Mouse (Mus musculus): Measurements from ENCODE around the gene Cyb561d2. TPM values are rescaled to one million over a fixed set of nuclear protein-coding genes. Genes with fewer than 3 reads are reported as not detected.

Cyb561d2 gene
- polyA plus RNA-seq, 1 experiment from 2014 or later: 28.7 TPM

GRCm38 (mm10) chr9:107510384-107511100 lies 31.5 kb downstream of the Cyb561d2 start:
- 78% methylated on average over 14 of the region's 14 CpGs for WGBS
- H3K27ac ChIP-seq (ENCODE audit: low read depth, low read length): no peak overlapping the region
- no peak for ATAC-seq (ENCODE audit: low FRiP score, low TSS enrichment)
- H3K4me3 ChIP-seq (ENCODE audit: low read length): no peak overlapping the region
- peaks cover 15% of the 10 kb centered on the region for H3K4me1 ChIP-seq (ENCODE audit: control insufficient read depth, insufficient read depth, low read length)
- H3K27me3 ChIP-seq (ENCODE audit: control insufficient read depth, insufficient read depth, low read length): peaks cover 9% of the 10 kb centered on the region; the same call in 1 of the 2 replicates
- no peaks in the 10 kb centered on the region for H3K9me3 ChIP-seq (ENCODE audit: control insufficient read depth, low read length)
- no peaks in the 10 kb centered on the region for H3K36me3 ChIP-seq (ENCODE audit: control insufficient read depth, insufficient read depth, low read length)
- no peak overlapping the region for H3K9ac ChIP-seq (ENCODE audit: low read depth, low read length)
- H3K4me2 ChIP-seq (replicated peaks; ENCODE audit: low read depth, low read length): no peak overlapping the region

DNA sequence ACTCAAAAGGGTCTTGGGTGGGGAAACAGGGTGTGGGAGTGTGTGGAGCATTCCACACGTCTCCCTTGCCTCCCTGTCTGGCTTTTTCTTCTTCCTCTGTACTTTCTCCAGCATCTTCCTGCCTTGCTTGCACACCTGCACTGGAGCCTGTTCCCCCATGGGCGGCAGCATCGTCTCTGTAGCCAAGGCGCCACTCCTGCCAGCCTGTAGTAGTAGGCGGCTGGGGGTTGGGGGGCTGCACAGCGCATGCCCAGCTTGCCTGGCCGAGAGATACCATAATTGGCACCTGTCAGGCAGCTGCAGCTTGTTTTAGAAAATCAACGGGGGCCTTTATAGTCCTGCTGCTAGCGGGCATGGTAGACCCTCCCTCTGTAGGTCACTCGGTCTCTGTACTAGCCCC lies 33.7 kb downstream of the Cyb561d2 start:
- H3K4me2 ChIP-seq (replicated peaks; ENCODE audit: low read depth, low read length): no peak overlapping the region
- ATAC-seq (ENCODE audit: low FRiP score, low TSS enrichment): no peak
- 51% methylated on average over 10 of the region's 10 CpGs for WGBS
- no peak overlapping the region for H3K9ac ChIP-seq (ENCODE audit: low read depth, low read length)
- H3K4me1 ChIP-seq (ENCODE audit: control insufficient read depth, insufficient read depth, low read length): peaks cover 15% of the 10 kb centered on the region
- H3K36me3 ChIP-seq (ENCODE audit: control insufficient read depth, insufficient read depth, low read length): no peaks in the 10 kb centered on the region
- no peaks in the 10 kb centered on the region for H3K9me3 ChIP-seq (ENCODE audit: control insufficient read depth, low read length)
- no peak overlapping the region for H3K4me3 ChIP-seq (ENCODE audit: low read length)
- no peak overlapping the region for H3K27ac ChIP-seq (ENCODE audit: low read depth, low read length)
- peaks cover 2% of the 10 kb centered on the region; the same call in 1 of the 2 replicates for H3K27me3 ChIP-seq (ENCODE audit: control insufficient read depth, insufficient read depth, low read length)

DNA sequence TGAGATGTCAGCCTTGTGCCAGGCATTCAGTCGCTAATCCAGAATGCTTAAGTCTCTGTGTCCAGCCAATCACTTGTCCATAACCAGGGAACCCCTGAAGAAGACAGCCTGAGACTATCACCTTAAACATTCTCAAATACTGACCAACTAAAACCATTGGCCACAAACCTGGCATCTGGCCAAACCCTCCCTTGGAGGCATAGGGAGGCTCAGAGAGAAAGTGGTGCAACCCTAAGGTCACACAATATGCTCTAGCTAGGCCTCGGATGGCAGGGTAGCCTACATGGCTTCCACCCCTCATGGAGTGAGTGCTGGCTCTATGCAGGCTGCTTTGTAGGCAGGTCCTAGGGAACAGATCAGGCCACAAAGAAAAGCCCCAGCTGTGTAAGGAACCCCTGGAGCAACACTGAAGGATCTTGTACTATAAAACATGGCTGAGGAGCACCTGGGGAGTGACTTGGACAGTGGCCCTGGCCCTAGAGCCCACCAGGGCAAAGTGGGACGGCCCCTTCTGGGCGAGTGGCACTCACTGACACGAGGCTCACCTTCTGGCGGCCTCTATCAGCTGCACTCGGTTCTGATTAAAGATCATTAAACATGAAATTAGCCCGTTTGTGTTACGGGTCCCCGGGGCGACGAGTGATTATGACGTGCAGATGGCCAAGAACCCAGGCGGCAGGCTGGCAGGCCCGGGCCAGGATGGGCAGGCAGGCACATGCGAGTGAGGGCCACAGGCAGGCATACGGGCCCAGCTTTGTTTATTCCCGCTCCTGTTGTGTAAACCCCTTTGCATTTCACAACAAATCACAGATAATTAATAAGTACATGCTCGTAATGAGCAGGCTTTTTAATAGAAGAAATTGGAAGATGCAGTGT lies 37.1 kb downstream of the Cyb561d2 start:
- H3K9me3 ChIP-seq (ENCODE audit: control insufficient read depth, low read length): no peaks in the 10 kb centered on the region
- 80% methylated on average over 19 of the region's 19 CpGs for WGBS

DNA sequence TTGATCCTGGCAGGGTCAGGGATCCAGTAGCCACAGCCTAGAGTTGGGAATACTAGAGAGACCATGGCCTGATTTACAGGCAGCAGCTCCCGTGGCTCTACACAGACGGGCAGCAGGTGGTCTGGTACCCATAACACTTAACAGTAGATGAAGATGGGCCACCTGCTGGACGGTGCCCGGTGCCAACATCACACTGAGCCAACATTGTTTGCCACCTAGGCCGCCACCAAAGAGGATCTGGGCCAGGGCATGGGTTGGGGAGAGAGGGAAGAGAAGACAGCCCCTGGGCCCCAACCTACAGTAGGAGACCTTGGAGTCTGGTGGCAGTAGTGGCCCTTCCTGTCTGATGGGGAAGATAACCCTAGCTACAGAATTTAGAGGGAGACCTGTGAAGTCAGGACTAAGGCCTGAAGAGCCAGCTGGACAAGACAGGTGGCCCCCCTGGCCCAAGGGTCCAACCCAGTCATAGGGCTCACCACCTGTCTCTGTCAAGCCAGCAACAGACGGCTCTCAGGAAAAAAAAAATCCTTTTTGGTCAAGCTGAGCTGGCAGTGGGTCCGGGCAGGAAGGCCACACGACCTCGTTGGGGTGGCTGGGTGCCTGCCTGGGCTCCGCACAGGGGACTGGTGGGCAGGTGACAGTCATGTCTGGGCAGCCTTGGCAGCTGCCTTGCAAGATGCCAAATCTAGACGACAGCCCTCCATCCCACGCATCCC lies 39.7 kb downstream of the Cyb561d2 start:
- WGBS: 87% methylated on average over 12 of the region's 12 CpGs
- Histone ChIP-seq H3K9ac (ENCODE audit: low read depth, low read length) (no peak overlapping the region), H3K4me3 (ENCODE audit: low read length) (no peak overlapping the region), H3K4me1 (ENCODE audit: control insufficient read depth, insufficient read depth, low read length) (no peaks in the 10 kb centered on the region; the same call in 1 of the 2 replicates), H3K27me3 (ENCODE audit: control insufficient read depth, insufficient read depth, low read length) (0 out of 2 replicates have a peak, but pooled peaks cover 2% of the 10 kb centered on the region), H3K36me3 (ENCODE audit: control insufficient read depth, insufficient read depth, low read length) (no peaks in the 10 kb centered on the region), H3K9me3 (ENCODE audit: control insufficient read depth, low read length) (no peaks in the 10 kb centered on the region), H3K27ac (ENCODE audit: low read depth, low read length) (no peak overlapping the region), H3K4me2 (replicated peaks; ENCODE audit: low read depth, low read length) (no peak overlapping the region)
- ATAC-seq (ENCODE audit: low FRiP score, low TSS enrichment): no peak

More for the DNA sequence above, 37.1 kb downstream of the Cyb561d2 start:
- H3K36me3 ChIP-seq (ENCODE audit: control insufficient read depth, insufficient read depth, low read length): no peaks in the 10 kb centered on the region
- H3K27me3 ChIP-seq (ENCODE audit: control insufficient read depth, insufficient read depth, low read length): peaks cover 5% of the 10 kb centered on the region; the same call in 1 of the 2 replicates
- ATAC-seq (ENCODE audit: low FRiP score, low TSS enrichment): no peak
- H3K4me3 ChIP-seq (ENCODE audit: low read length): no peak overlapping the region
- no peaks in the 10 kb centered on the region; the same call in 1 of the 2 replicates for H3K4me1 ChIP-seq (ENCODE audit: control insufficient read depth, insufficient read depth, low read length)
- no peak overlapping the region for H3K9ac ChIP-seq (ENCODE audit: low read depth, low read length)
- H3K27ac ChIP-seq (ENCODE audit: low read depth, low read length): no peak overlapping the region
- no peak overlapping the region for H3K4me2 ChIP-seq (replicated peaks; ENCODE audit: low read depth, low read length)

DNA sequence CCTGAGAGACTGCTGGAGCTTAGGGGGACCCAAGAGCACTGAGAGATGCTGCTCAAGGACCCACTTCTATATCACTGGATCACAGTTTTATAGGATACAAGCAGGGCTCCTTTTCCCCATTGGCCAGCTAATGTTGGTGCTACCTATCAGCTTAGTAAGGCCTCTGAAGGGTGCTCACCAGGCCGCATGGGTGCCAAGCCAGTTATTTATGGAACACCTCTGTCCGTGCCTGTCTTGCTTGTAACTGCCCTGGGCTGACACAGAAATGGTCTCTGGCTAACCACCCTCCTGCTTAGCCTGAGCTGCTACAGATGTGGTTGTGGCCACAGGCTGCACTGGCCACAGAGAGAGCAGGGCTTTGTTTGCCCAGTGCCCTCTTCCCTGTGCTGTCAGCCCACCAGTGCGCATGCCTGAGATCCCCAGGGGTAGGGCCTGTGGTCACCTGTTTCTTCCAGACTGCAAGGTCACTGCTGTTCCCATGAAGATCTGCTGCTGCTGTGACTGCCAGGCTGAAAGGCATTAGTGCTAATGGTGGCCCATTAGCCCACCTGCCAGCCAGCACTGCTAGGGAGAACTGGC lies 41.2 kb downstream of the Cyb561d2 start:
- no peak overlapping the region for H3K4me2 ChIP-seq (replicated peaks; ENCODE audit: low read depth, low read length)
- H3K4me3 ChIP-seq (ENCODE audit: low read length): no peak overlapping the region
- no peaks in the 10 kb centered on the region for H3K9me3 ChIP-seq (ENCODE audit: control insufficient read depth, low read length)
- H3K4me1 ChIP-seq (ENCODE audit: control insufficient read depth, insufficient read depth, low read length): no peaks in the 10 kb centered on the region
- H3K27me3 ChIP-seq (ENCODE audit: control insufficient read depth, insufficient read depth, low read length): 0 out of 2 replicates have a peak, but pooled peaks cover 2% of the 10 kb centered on the region
- H3K9ac ChIP-seq (ENCODE audit: low read depth, low read length): no peak overlapping the region
- 74% methylated on average over 3 of the region's 3 CpGs for WGBS
- no peaks in the 10 kb centered on the region for H3K36me3 ChIP-seq (ENCODE audit: control insufficient read depth, insufficient read depth, low read length)
- no peak for ATAC-seq (ENCODE audit: low FRiP score, low TSS enrichment)
- no peak overlapping the region for H3K27ac ChIP-seq (ENCODE audit: low read depth, low read length)

- H3K27ac ChIP-seq (ENCODE audit: low read depth, low read length): no peak overlapping the region
- H3K4me3 ChIP-seq (ENCODE audit: low read length): no peak overlapping the region
- no peaks in the 10 kb centered on the region for H3K9me3 ChIP-seq (ENCODE audit: control insufficient read depth, low read length)
- WGBS: 89% methylated on average over 3 of the region's 3 CpGs
- H3K9ac ChIP-seq (ENCODE audit: low read depth, low read length): no peak overlapping the region
- H3K4me1 ChIP-seq (ENCODE audit: control insufficient read depth, insufficient read depth, low read length): no peaks in the 10 kb centered on the region
- 0 out of 2 replicates have a peak, but pooled peaks cover 2% of the 10 kb centered on the region for H3K27me3 ChIP-seq (ENCODE audit: control insufficient read depth, insufficient read depth, low read length)
- ATAC-seq (ENCODE audit: low FRiP score, low TSS enrichment): no peak
- H3K36me3 ChIP-seq (ENCODE audit: control insufficient read depth, insufficient read depth, low read length): no peaks in the 10 kb centered on the region
- no peak overlapping the region for H3K4me2 ChIP-seq (replicated peaks; ENCODE audit: low read depth, low read length)
Observed at GRCm38 (mm10) chr9:107496359-107496758, 45.6 kb downstream of the Cyb561d2 start.

- Histone ChIP-seq H3K4me2 (replicated peaks; ENCODE audit: low read depth, low read length) (no peak overlapping the region), H3K27ac (ENCODE audit: low read depth, low read length) (no peak overlapping the region), H3K9me3 (ENCODE audit: control insufficient read depth, low read length) (no peaks in the 10 kb centered on the region), H3K27me3 (ENCODE audit: control insufficient read depth, insufficient read depth, low read length) (no peaks in the 10 kb centered on the region), H3K4me3 (ENCODE audit: low read length) (no peak overlapping the region), H3K36me3 (ENCODE audit: control insufficient read depth, insufficient read depth, low read length) (no peaks in the 10 kb centered on the region), H3K9ac (ENCODE audit: low read depth, low read length) (no peak overlapping the region), H3K4me1 (ENCODE audit: control insufficient read depth, insufficient read depth, low read length) (no peaks in the 10 kb centered on the region)
- ATAC-seq (ENCODE audit: low FRiP score, low TSS enrichment): no peak
- 81% methylated on average over 12 of the region's 12 CpGs for WGBS
Observed at GRCm38 (mm10) chr9:107494238-107494637, 47.8 kb downstream of the Cyb561d2 start.

GRCm38 (mm10) chr9:107493511-107493910 lies 48.5 kb downstream of the Cyb561d2 start:
- Histone ChIP-seq H3K27me3 (ENCODE audit: control insufficient read depth, insufficient read depth, low read length) (no peaks in the 10 kb centered on the region), H3K4me1 (ENCODE audit: control insufficient read depth, insufficient read depth, low read length) (no peaks in the 10 kb centered on the region), H3K36me3 (ENCODE audit: control insufficient read depth, insufficient read depth, low read length) (no peaks in the 10 kb centered on the region), H3K4me3 (ENCODE audit: low read length) (no peak overlapping the region), H3K4me2 (replicated peaks; ENCODE audit: low read depth, low read length) (no peak overlapping the region), H3K9ac (ENCODE audit: low read depth, low read length) (no peak overlapping the region), H3K9me3 (ENCODE audit: control insufficient read depth, low read length) (no peaks in the 10 kb centered on the region), H3K27ac (ENCODE audit: low read depth, low read length) (no peak overlapping the region)
- WGBS: 69% methylated on average over 1 of the region's 1 CpGs
- no peak for ATAC-seq (ENCODE audit: low FRiP score, low TSS enrichment)
